Mouse (Mus musculus) hindbrain, embryonic 16.5 days (tissue): ENCODE data around the gene Plekhg1. TPM values are rescaled to one million over a fixed set of nuclear protein-coding genes. Genes with fewer than 3 reads are reported as not detected.

Source experiments
- ATAC-seq: fragments of 200-750 bp; cut with Nextera tagmentation; 2 replicates; pipeline ENCODE4 v1.8.0; 2017; ENCODE audit warnings: moderate TSS enrichment, moderate library complexity
- H3K27ac ChIP-seq: fragments of 300-500 bp; sonication (generic); 2 replicates; pipeline ENCODE4 v1.5.1; 2014; ENCODE audit warnings: low read depth, mild to moderate bottlenecking, control low read depth, low read length, moderate library complexity
- H3K27me3 ChIP-seq: fragments of 300-500 bp; sonication (generic); replicated peaks from 2 replicates; pipeline ENCODE4 v1.6.1; 2014; ENCODE audit warnings: low read length; ENCODE audit not compliant: control insufficient read depth, insufficient read depth
- H3K36me3 ChIP-seq: fragments of 300-500 bp; sonication (generic); 2 replicates; pipeline ENCODE4 v1.6.1; 2014; ENCODE audit warnings: mild to moderate bottlenecking, low read length, moderate library complexity, mixed read lengths; ENCODE audit not compliant: control insufficient read depth, insufficient read depth
- H3K4me1 ChIP-seq: fragments of 300-500 bp; sonication (generic); 2 replicates; pipeline ENCODE4 v1.6.1; 2014; ENCODE audit warnings: low read depth, low read length; ENCODE audit not compliant: control insufficient read depth, insufficient read depth
- H3K4me2 ChIP-seq: fragments of 300-500 bp; sonication (generic); 2 replicates; pipeline ENCODE4 v1.6.1; 2014; ENCODE audit warnings: mild to moderate bottlenecking, low read length, control low read depth, moderate library complexity
- H3K4me3 ChIP-seq: fragments of 300-500 bp; sonication (generic); 2 replicates; pipeline ENCODE4 v1.5.1; 2014; ENCODE audit warnings: mild to moderate bottlenecking, low read length, control low read depth, moderate library complexity
- H3K9ac ChIP-seq: fragments of 300-500 bp; sonication (generic); 2 replicates; pipeline ENCODE4 v1.6.1; 2014; ENCODE audit warnings: low read depth, mild to moderate bottlenecking, control low read depth, low read length, moderate library complexity
- H3K9me3 ChIP-seq: fragments of 300-500 bp; sonication (generic); 2 replicates; pipeline ENCODE4 v1.6.1; 2014; ENCODE audit warnings: mild to moderate bottlenecking, low read length, moderate library complexity; ENCODE audit not compliant: control insufficient read depth
- WGBS: fragments of 180-500 bp; shearing (Covaris S2); extraction: QIAGEN DNeasy Blood & Tissue Kit; methylation state at CpG from one replicate; pipeline ENCODE4 v1.1.7; 2014; 5-methylcytosine and 5-hydroxymethylcytosine counted together
- polyA plus RNA-seq: library from polyadenylated mRNA; unstranded; fragments of >200 nt; fragmentation: Nextera tagmentation; extraction: Ambion mirVana; gene quantifications from 2 replicates; pipeline ENCODE4 v1.2.1, GENCODE M21; 2015

Plekhg1 gene
- polyA plus RNA-seq, 1 experiment from 2014 or later = 7.1 TPM

- no peak overlapping the region for H3K4me3 ChIP-seq
- no peaks in the 10 kb centered on the region for H3K4me1 ChIP-seq
- H3K36me3 ChIP-seq = no peaks in the 10 kb centered on the region
- WGBS = 93% methylated on average over 17 of the region's 17 CpGs
- no peaks in the 10 kb centered on the region for H3K9me3 ChIP-seq
- no peaks in the 10 kb centered on the region for H3K27me3 ChIP-seq
- no peak overlapping the region for H3K4me2 ChIP-seq
- ATAC-seq = no peak
- no peak overlapping the region for H3K9ac ChIP-seq
- H3K27ac ChIP-seq = no peak overlapping the region
Measured at GRCm38 (mm10) chr10:3946871-3947270, 206.7 kb downstream of the Plekhg1 start.

GRCm38 (mm10) chr10:3947346-3947745, 207.2 kb downstream of the Plekhg1 start:
- ATAC-seq = no peak
- no peak overlapping the region for H3K4me2 ChIP-seq
- no peaks in the 10 kb centered on the region for H3K4me1 ChIP-seq
- no peak overlapping the region for H3K9ac ChIP-seq
- H3K9me3 ChIP-seq = no peaks in the 10 kb centered on the region
- 94% methylated on average over 7 of the region's 7 CpGs for WGBS
- no peak overlapping the region for H3K4me3 ChIP-seq
- no peaks in the 10 kb centered on the region for H3K36me3 ChIP-seq
- H3K27ac ChIP-seq = no peak overlapping the region
- H3K27me3 ChIP-seq = no peaks in the 10 kb centered on the region

- no peak overlapping the region for H3K9ac ChIP-seq
- no peak overlapping the region for H3K4me2 ChIP-seq
- WGBS = 90% methylated on average over 6 of the region's 6 CpGs
- H3K9me3 ChIP-seq = no peaks in the 10 kb centered on the region
- H3K4me3 ChIP-seq = no peak overlapping the region
- no peak for ATAC-seq
- H3K36me3 ChIP-seq = no peaks in the 10 kb centered on the region
- H3K4me1 ChIP-seq = no peaks in the 10 kb centered on the region
- no peak overlapping the region for H3K27ac ChIP-seq
- no peaks in the 10 kb centered on the region for H3K27me3 ChIP-seq
Measured at GRCm38 (mm10) chr10:3949306-3949705, 209.1 kb downstream of the Plekhg1 start.

GRCm38 (mm10) chr10:3956471-3956870, 216.3 kb downstream of the Plekhg1 start:
- no peak for ATAC-seq
- Histone ChIP-seq H3K4me3 (no peak overlapping the region), H3K27ac (no peak overlapping the region), H3K9me3 (no peaks in the 10 kb centered on the region), H3K9ac (no peak overlapping the region), H3K4me2 (no peak overlapping the region), H3K27me3 (no peaks in the 10 kb centered on the region), H3K4me1 (no peaks in the 10 kb centered on the region), H3K36me3 (no peaks in the 10 kb centered on the region)
- WGBS = 94% methylated on average over 22 of the region's 22 CpGs

- H3K4me2 ChIP-seq = no peak overlapping the region
- no peak overlapping the region for H3K27ac ChIP-seq
- H3K9me3 ChIP-seq = no peaks in the 10 kb centered on the region
- no peak overlapping the region for H3K9ac ChIP-seq
- WGBS = 74% methylated on average over 5 of the region's 5 CpGs
- H3K36me3 ChIP-seq = no peaks in the 10 kb centered on the region
- no peaks in the 10 kb centered on the region for H3K27me3 ChIP-seq
- no peaks in the 10 kb centered on the region for H3K4me1 ChIP-seq
- no peak overlapping the region for H3K4me3 ChIP-seq
- ATAC-seq = no peak
Measured at GRCm38 (mm10) chr10:3958591-3958990, 218.4 kb downstream of the Plekhg1 start.

- WGBS = 76% methylated on average over 3 of the region's 3 CpGs
- Histone ChIP-seq H3K4me2 (no peak overlapping the region), H3K27me3 (no peaks in the 10 kb centered on the region), H3K9ac (no peak overlapping the region), H3K4me1 (peaks cover 3% of the 10 kb centered on the region; the same call in 1 of the 2 replicates), H3K27ac (no peak overlapping the region), H3K9me3 (no peaks in the 10 kb centered on the region), H3K4me3 (no peak overlapping the region), H3K36me3 (no peaks in the 10 kb centered on the region)
- ATAC-seq = no peak
Measured at GRCm38 (mm10) chr10:3969026-3969425, 228.9 kb downstream of the Plekhg1 start.

GRCm38 (mm10) chr10:3972237-3972636, 232.1 kb downstream of the Plekhg1 start:
- Histone ChIP-seq H3K9ac (no peak overlapping the region), H3K36me3 (no peaks in the 10 kb centered on the region), H3K4me3 (no peak overlapping the region), H3K27ac (no peak overlapping the region; the same call in 1 of the 2 replicates), H3K4me2 (peak overlapping the region; percentile 94), H3K27me3 (no peaks in the 10 kb centered on the region), H3K4me1 (peaks cover 3% of the 10 kb centered on the region; the same call in 1 of the 2 replicates), H3K9me3 (no peaks in the 10 kb centered on the region)
- no peak for ATAC-seq
- 89% methylated on average over 9 of the region's 9 CpGs for WGBS

GRCm38 (mm10) chr10:3972981-3973588, 232.9 kb downstream of the Plekhg1 start, which contains the start of gene Mthfd1l:
TSS of gene Mthfd1l (plus strand) at chr10:3973118.
- peak within 1 kb of the TSS; percentile 78 for H3K4me3 ChIP-seq
- no peaks in the 10 kb centered on the region for H3K36me3 ChIP-seq
- no peaks in the 10 kb centered on the region for H3K27me3 ChIP-seq
- H3K27ac ChIP-seq = peak within 1 kb of the TSS; percentile 88
- peak within 1 kb of the TSS; percentile 94 for H3K4me2 ChIP-seq
- H3K4me1 ChIP-seq = peaks cover 3% of the 10 kb centered on the region; the same call in 1 of the 2 replicates
- peak within 1 kb of the TSS; percentile 90 for H3K9ac ChIP-seq
- under 1% methylated on average over 35 of the region's 40 CpGs for WGBS
- H3K9me3 ChIP-seq = no peaks in the 10 kb centered on the region
- peak; percentile 83 for ATAC-seq

- Histone ChIP-seq H3K36me3 (no peaks in the 10 kb centered on the region), H3K9me3 (no peaks in the 10 kb centered on the region), H3K4me3 (peak overlapping the region; percentile 78), H3K4me1 (peaks cover 3% of the 10 kb centered on the region; the same call in 1 of the 2 replicates), H3K9ac (peak overlapping the region; percentile 90), H3K27me3 (no peaks in the 10 kb centered on the region), H3K4me2 (peak overlapping the region; percentile 94), H3K27ac (peak overlapping the region; percentile 88)
- peak; percentile 94 for ATAC-seq
- WGBS = under 1% methylated on average over 33 of the region's 39 CpGs
Measured at GRCm38 (mm10) chr10:3973589-3974070, 233.5 kb downstream of the Plekhg1 start.
